Mouse (Mus musculus) heart, embryonic 10.5 days (tissue): ENCODE measurements at regions not wholly inside any gene's neighbourhood (a gene's known extent, or its start where the extent isn't known, plus 50 kb on each side); places are given as distances from the start of the nearest gene placed in this dataset.

ENCODE experiments used
- DNase-seq: peaks from one replicate; pipeline ENCODE4 v3.0.0-alpha.2; 2017; ENCODE audit warnings: low spot score
- H3K27ac ChIP-seq: fragments of 300-500 bp; sonication (generic); 2 replicates; pipeline ENCODE4 v1.5.1; 2016; ENCODE audit warnings: mild to moderate bottlenecking
- H3K27me3 ChIP-seq: fragments of 300-500 bp; sonication (generic); 2 replicates; pipeline ENCODE4 v1.6.1; 2016; ENCODE audit warnings: mild to moderate bottlenecking; ENCODE audit not compliant: poor library complexity, insufficient read depth, severe bottlenecking
- H3K36me3 ChIP-seq: fragments of 300-500 bp; sonication (generic); 2 replicates; pipeline ENCODE4 v1.6.1; 2016; ENCODE audit warnings: mild to moderate bottlenecking, moderate library complexity
- H3K4me1 ChIP-seq: fragments of 300-500 bp; sonication (generic); 2 replicates; pipeline ENCODE4 v1.6.1; 2016; ENCODE audit warnings: mild to moderate bottlenecking
- H3K4me3 ChIP-seq: fragments of 300-500 bp; sonication (generic); 2 replicates; pipeline ENCODE4 v1.5.1; 2016; ENCODE audit warnings: mild to moderate bottlenecking, moderate library complexity
- H3K9me3 ChIP-seq: fragments of 300-500 bp; sonication (generic); 2 replicates; pipeline ENCODE4 v1.6.1; 2016; ENCODE audit warnings: mild to moderate bottlenecking, moderate library complexity
- WGBS: fragments of 180-500 bp; shearing (Covaris S2); methylation state at CpG from one replicate; pipeline ENCODE4 v1.1.7; 2016; 5-methylcytosine and 5-hydroxymethylcytosine counted together

GRCm38 (mm10) chr3:36743399-36743798 is 53.4 kb upstream of the Trpc3 start:
- Histone ChIP-seq H3K4me1 (no peaks in the 10 kb centered on the region), H3K4me3 (no peak overlapping the region), H3K27me3 (no peaks in the 10 kb centered on the region), H3K36me3 (no peaks in the 10 kb centered on the region), H3K27ac (peak overlapping the region; percentile 19; the same call in 1 of the 2 replicates), H3K9me3 (no peaks in the 10 kb centered on the region)
- peak; percentile 48 for DNase-seq
- 67% methylated on average over 5 of the region's 5 CpGs for WGBS

- Histone ChIP-seq H3K9me3 (peaks cover 2% of the 10 kb centered on the region; the same call in 1 of the 2 replicates), H3K36me3 (no peaks in the 10 kb centered on the region), H3K27ac (no peak overlapping the region), H3K4me3 (no peak overlapping the region), H3K4me1 (no peaks in the 10 kb centered on the region), H3K27me3 (no peaks in the 10 kb centered on the region)
- WGBS, result 62% methylated on average over 7 of the region's 7 CpGs
- no peak for DNase-seq
Measured at GRCm38 (mm10) chr3:36754358-36754950, 64.5 kb upstream of the Trpc3 start.

GRCm38 (mm10) chr3:36762065-36762653 is 72.2 kb upstream of the Trpc3 start:
- DNase-seq, result peak; percentile 63
- Histone ChIP-seq H3K27me3 (no peaks in the 10 kb centered on the region), H3K36me3 (no peaks in the 10 kb centered on the region), H3K4me1 (no peaks in the 10 kb centered on the region), H3K4me3 (no peak overlapping the region), H3K27ac (no peak overlapping the region), H3K9me3 (no peaks in the 10 kb centered on the region)
- 90% methylated on average over 6 of the region's 6 CpGs for WGBS

GRCm38 (mm10) chr3:36762847-36763246 is 72.9 kb upstream of the Trpc3 start:
- H3K36me3 ChIP-seq, result no peaks in the 10 kb centered on the region
- H3K27ac ChIP-seq, result no peak overlapping the region
- H3K27me3 ChIP-seq, result no peaks in the 10 kb centered on the region
- no peaks in the 10 kb centered on the region for H3K9me3 ChIP-seq
- no peak overlapping the region for H3K4me3 ChIP-seq
- DNase-seq, result peak; percentile 24
- 69% methylated on average over 3 of the region's 3 CpGs for WGBS
- no peaks in the 10 kb centered on the region for H3K4me1 ChIP-seq

- Histone ChIP-seq H3K27me3 (no peaks in the 10 kb centered on the region), H3K9me3 (no peaks in the 10 kb centered on the region), H3K4me1 (no peaks in the 10 kb centered on the region), H3K36me3 (no peaks in the 10 kb centered on the region), H3K27ac (no peak overlapping the region), H3K4me3 (no peak overlapping the region)
- WGBS, result 76% methylated on average over 2 of the region's 2 CpGs
- peak; percentile 48 for DNase-seq
Measured at GRCm38 (mm10) chr3:36764741-36765140, 74.8 kb upstream of the Trpc3 start.

- WGBS, result 70% methylated on average over 1 of the region's 1 CpGs
- Histone ChIP-seq H3K4me3 (no peak overlapping the region), H3K4me1 (no peaks in the 10 kb centered on the region), H3K27me3 (no peaks in the 10 kb centered on the region), H3K27ac (no peak overlapping the region), H3K36me3 (no peaks in the 10 kb centered on the region), H3K9me3 (no peaks in the 10 kb centered on the region)
- no peak for DNase-seq
Measured at GRCm38 (mm10) chr3:36770096-36770495, 80.1 kb upstream of the Trpc3 start.

GRCm38 (mm10) chr3:36771011-36771410 is 81.0 kb upstream of the Trpc3 start:
- 70% methylated on average over 4 of the region's 4 CpGs for WGBS
- peak; percentile 52 for DNase-seq
- H3K27ac ChIP-seq, result no peak overlapping the region
- H3K36me3 ChIP-seq, result no peaks in the 10 kb centered on the region
- H3K9me3 ChIP-seq, result no peaks in the 10 kb centered on the region
- no peak overlapping the region for H3K4me3 ChIP-seq
- H3K4me1 ChIP-seq, result no peaks in the 10 kb centered on the region
- no peaks in the 10 kb centered on the region for H3K27me3 ChIP-seq

GRCm38 (mm10) chr3:36774023-36774422 is 84.1 kb upstream of the Trpc3 start:
- H3K27ac ChIP-seq, result no peak overlapping the region
- no peaks in the 10 kb centered on the region for H3K4me1 ChIP-seq
- no peaks in the 10 kb centered on the region for H3K36me3 ChIP-seq
- no peaks in the 10 kb centered on the region for H3K27me3 ChIP-seq
- H3K4me3 ChIP-seq, result no peak overlapping the region
- no peaks in the 10 kb centered on the region for H3K9me3 ChIP-seq
- WGBS, result 39% methylated on average over 4 of the region's 4 CpGs
- DNase-seq, result peak; percentile 16

- Histone ChIP-seq H3K36me3 (no peaks in the 10 kb centered on the region), H3K9me3 (no peaks in the 10 kb centered on the region), H3K27ac (no peak overlapping the region), H3K4me3 (no peak overlapping the region), H3K4me1 (no peaks in the 10 kb centered on the region), H3K27me3 (no peaks in the 10 kb centered on the region)
- WGBS, result 61% methylated on average over 7 of the region's 7 CpGs
- DNase-seq, result no peak
Measured at GRCm38 (mm10) chr3:36778448-36778847, 84.5 kb upstream of the 4932438A13Rik start.

- 77% methylated on average over 5 of the region's 5 CpGs for WGBS
- Histone ChIP-seq H3K27ac (no peak overlapping the region), H3K4me3 (no peak overlapping the region), H3K4me1 (no peaks in the 10 kb centered on the region), H3K27me3 (no peaks in the 10 kb centered on the region), H3K36me3 (no peaks in the 10 kb centered on the region), H3K9me3 (no peaks in the 10 kb centered on the region)
- no peak for DNase-seq
Measured at GRCm38 (mm10) chr3:36786581-36786980, 76.3 kb upstream of the 4932438A13Rik start.

GRCm38 (mm10) chr3:36790245-36790644 is 72.7 kb upstream of the 4932438A13Rik start:
- Histone ChIP-seq H3K4me1 (no peaks in the 10 kb centered on the region), H3K4me3 (no peak overlapping the region), H3K36me3 (no peaks in the 10 kb centered on the region), H3K9me3 (no peaks in the 10 kb centered on the region), H3K27ac (no peak overlapping the region), H3K27me3 (no peaks in the 10 kb centered on the region)
- 76% methylated on average over 4 of the region's 4 CpGs for WGBS
- DNase-seq, result no peak

- peak; percentile 39 for DNase-seq
- Histone ChIP-seq H3K36me3 (no peaks in the 10 kb centered on the region), H3K27me3 (no peaks in the 10 kb centered on the region), H3K4me1 (0 out of 2 replicates have a peak, but pooled peaks cover 2% of the 10 kb centered on the region), H3K27ac (no peak overlapping the region), H3K4me3 (no peak overlapping the region), H3K9me3 (no peaks in the 10 kb centered on the region)
- 53% methylated on average over 4 of the region's 4 CpGs for WGBS
Measured at GRCm38 (mm10) chr3:36797025-36797424, 65.9 kb upstream of the 4932438A13Rik start.

GRCm38 (mm10) chr3:36798160-36798823 is 64.6 kb upstream of the 4932438A13Rik start:
- no peaks in the 10 kb centered on the region for H3K36me3 ChIP-seq
- no peaks in the 10 kb centered on the region for H3K27me3 ChIP-seq
- DNase-seq, result peak; percentile 47
- no peak overlapping the region for H3K27ac ChIP-seq
- WGBS, result 64% methylated on average over 13 of the region's 13 CpGs
- H3K4me3 ChIP-seq, result no peak overlapping the region
- 0 out of 2 replicates have a peak, but pooled peaks cover 2% of the 10 kb centered on the region for H3K4me1 ChIP-seq
- H3K9me3 ChIP-seq, result no peaks in the 10 kb centered on the region
